Mouse (Mus musculus) midbrain, embryonic 10.5 days (tissue): ENCODE measurements around the gene Rps17. TPM values are rescaled to one million over a fixed set of nuclear protein-coding genes. Genes with fewer than 3 reads are reported as not detected.

ENCODE experiments used
- DNase-seq: peaks from one replicate; pipeline ENCODE4 v3.0.0-alpha.2; 2017; ENCODE audit warnings: low spot score
- H3K27ac ChIP-seq: fragments of 300-500 bp; sonication (generic); replicated peaks from 2 replicates; pipeline ENCODE4 v1.5.1; 2016; ENCODE audit warnings: mild to moderate bottlenecking
- H3K27me3 ChIP-seq: fragments of 300-500 bp; sonication (generic); 2 replicates; pipeline ENCODE4 v1.6.1; 2016; ENCODE audit warnings: low read depth, mild to moderate bottlenecking; ENCODE audit not compliant: poor library complexity, severe bottlenecking
- H3K36me3 ChIP-seq: fragments of 300-500 bp; sonication (generic); 2 replicates; pipeline ENCODE4 v1.6.1; 2016; ENCODE audit warnings: mild to moderate bottlenecking, moderate library complexity
- H3K4me1 ChIP-seq: fragments of 300-500 bp; sonication (generic); 2 replicates; pipeline ENCODE4 v1.6.1; 2016
- H3K4me3 ChIP-seq: fragments of 300-500 bp; sonication (generic); 2 replicates; pipeline ENCODE4 v1.5.1; 2016; ENCODE audit warnings: mild to moderate bottlenecking, moderate library complexity
- H3K9me3 ChIP-seq: fragments of 300-500 bp; sonication (generic); replicated peaks from 2 replicates; pipeline ENCODE4 v1.6.1; 2016; ENCODE audit warnings: mild to moderate bottlenecking
- WGBS: fragments of 180-500 bp; shearing (Covaris S2); methylation state at CpG from one replicate; pipeline ENCODE4 v1.1.7; 2016; 5-methylcytosine and 5-hydroxymethylcytosine counted together
- polyA plus RNA-seq: library from polyadenylated mRNA; unstranded; fragments of >200 nt; fragmentation: Nextera tagmentation; extraction: Ambion mirVana; gene quantifications from 2 replicates; pipeline ENCODE4 v1.2.1, GENCODE M21; 2016

The Rps17 gene
- polyA plus RNA-seq, 1 experiment from 2014 or later, result 1,155 TPM

DNA sequence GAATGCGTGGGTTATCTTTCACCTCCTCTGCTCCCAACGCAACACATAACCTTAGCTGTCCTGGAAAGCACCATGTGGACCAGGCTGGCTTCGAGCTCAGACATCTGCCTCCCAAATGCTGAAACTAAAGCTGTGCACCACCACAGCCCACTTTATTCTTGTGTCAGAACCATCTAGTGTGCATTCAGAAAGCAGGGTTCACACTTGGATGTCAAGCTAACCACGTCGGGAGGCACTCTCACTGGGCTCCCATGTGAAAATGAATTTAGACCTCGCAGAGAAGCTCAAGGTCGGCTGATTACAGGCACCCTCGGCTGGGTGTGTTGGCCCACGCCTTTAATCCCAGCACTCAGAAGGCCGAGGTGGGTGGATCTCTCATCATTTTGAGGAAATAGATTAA is 1.2 kb downstream of the Rps17 start:
- Histone ChIP-seq H3K9me3 (no peaks in the 10 kb centered on the region), H3K4me1 (peaks cover 21% of the 10 kb centered on the region), H3K4me3 (peak overlapping the region; percentile 99), H3K27ac (peak overlapping the region; percentile 97), H3K27me3 (no peaks in the 10 kb centered on the region), H3K36me3 (peaks cover 54% of the 10 kb centered on the region)
- 23% methylated on average over 10 of the region's 10 CpGs for WGBS
- no peak for DNase-seq

DNA sequence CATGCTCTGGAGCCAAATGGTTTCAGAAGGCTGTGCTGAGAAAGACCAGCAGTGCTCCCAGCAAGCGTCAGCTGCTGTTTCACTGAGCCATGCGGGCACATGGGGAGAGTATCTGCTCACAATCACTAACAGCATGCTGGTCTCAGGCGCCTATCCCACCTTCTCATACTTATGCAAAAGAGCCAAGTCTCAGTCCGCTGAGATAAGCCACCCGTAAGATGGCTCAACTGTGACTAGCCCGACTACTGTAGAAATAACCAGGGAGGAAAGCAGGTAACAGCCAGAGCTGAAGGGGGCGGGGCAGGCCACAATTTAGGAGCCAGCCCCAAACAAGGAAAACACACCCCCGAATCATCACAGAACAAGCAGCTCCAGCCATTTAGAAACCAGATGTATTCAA is 1.7 kb downstream of the Rps17 start:
- Histone ChIP-seq H3K27ac (peak overlapping the region; percentile 30), H3K4me1 (peaks cover 21% of the 10 kb centered on the region), H3K27me3 (no peaks in the 10 kb centered on the region), H3K4me3 (peak overlapping the region; percentile 99), H3K9me3 (no peaks in the 10 kb centered on the region), H3K36me3 (peaks cover 59% of the 10 kb centered on the region)
- WGBS, result 53% methylated on average over 8 of the region's 8 CpGs
- no peak for DNase-seq

DNA sequence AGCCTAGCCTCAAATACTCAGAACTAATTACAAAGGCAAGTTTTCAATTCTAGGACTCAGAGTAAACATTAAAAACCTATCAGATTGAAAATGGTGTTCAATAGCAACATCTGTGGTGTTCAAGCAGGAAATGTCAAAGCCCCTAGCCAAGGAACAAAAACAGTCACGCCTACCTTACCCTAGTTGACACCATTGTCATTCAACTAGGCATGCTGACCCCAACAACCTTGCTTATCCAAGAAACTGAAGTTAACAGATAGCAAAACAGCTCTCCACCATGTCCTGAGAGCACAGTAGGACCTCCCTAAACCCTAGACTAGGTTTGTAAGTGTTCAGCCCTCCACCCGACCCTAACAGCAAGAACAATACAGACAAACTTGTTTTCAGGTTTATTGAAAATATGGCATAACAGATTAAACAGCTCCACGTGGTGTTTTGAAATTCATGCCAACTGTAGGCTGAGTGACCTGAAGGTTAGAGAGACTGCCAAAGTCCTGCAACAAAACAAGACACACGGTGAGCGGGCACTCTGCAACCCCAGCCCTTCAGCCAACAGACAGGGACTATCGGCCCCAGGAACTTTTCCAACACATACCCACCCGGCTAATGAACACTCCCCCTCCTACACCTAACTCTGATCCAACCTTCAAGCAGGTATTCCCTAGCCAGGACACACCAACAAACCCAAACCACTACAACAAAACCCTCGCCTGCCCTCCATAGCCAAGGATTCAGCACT is 2.5 kb downstream of the Rps17 start:
- Histone ChIP-seq H3K4me3 (peak overlapping the region; percentile 99), H3K27me3 (no peaks in the 10 kb centered on the region), H3K4me1 (peaks cover 21% of the 10 kb centered on the region), H3K36me3 (peaks cover 67% of the 10 kb centered on the region), H3K9me3 (no peaks in the 10 kb centered on the region), H3K27ac (peak overlapping the region; percentile 30; the same call in 1 of the 2 replicates)
- 75% methylated on average over 8 of the region's 8 CpGs for WGBS
- DNase-seq, result no peak

DNA sequence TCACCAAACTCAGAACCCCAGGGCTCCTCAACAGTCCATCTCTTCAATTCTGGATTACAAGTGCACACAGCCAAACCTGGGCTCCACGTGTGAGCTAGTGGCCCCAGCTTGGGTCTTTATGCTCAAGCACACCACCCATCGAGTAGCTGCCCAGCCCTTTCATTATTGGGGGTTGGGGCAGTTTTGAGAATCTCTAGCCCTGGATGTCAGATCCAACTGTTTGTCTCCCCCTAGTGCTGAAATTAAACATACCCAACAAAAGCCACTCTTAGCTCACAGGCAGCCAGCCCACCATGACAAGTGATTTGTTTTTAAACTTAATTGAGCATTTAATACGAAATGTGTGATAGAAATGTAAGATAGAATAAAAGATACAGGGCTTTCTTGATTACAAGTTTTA is 3.5 kb downstream of the Rps17 start:
- 55% methylated on average over 3 of the region's 3 CpGs for WGBS
- no peak for DNase-seq
- H3K36me3 ChIP-seq, result peaks cover 75% of the 10 kb centered on the region
- H3K9me3 ChIP-seq, result no peaks in the 10 kb centered on the region
- peaks cover 24% of the 10 kb centered on the region for H3K4me1 ChIP-seq
- H3K27me3 ChIP-seq, result no peaks in the 10 kb centered on the region
- H3K27ac ChIP-seq, result no peak overlapping the region
- no peak overlapping the region for H3K4me3 ChIP-seq

DNA sequence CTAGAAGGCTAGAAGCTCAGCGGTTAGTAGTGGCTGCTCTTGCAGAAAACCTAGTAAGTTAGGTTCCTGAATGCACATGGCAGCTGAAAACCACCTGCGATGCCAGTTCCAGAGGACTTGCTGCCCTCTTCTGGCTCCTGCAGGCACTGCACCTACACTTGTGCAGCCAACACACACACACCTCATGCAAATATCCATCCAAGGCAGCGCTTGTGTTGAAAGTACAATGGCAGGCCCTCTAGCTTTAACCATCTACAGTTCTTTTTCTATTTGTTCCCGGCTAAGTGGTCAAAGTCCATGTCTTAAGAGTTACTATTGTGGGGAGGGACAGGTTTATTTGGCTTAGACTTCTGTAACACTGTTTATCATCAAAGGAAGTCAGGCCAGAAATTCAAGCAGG is 5.3 kb downstream of the Rps17 start:
- Histone ChIP-seq H3K27ac (no peak overlapping the region), H3K4me1 (peaks cover 38% of the 10 kb centered on the region), H3K36me3 (peaks cover 87% of the 10 kb centered on the region), H3K9me3 (no peaks in the 10 kb centered on the region), H3K27me3 (no peaks in the 10 kb centered on the region), H3K4me3 (no peak overlapping the region)
- WGBS, result 87% methylated on average over 4 of the region's 4 CpGs
- peak; percentile 70 for DNase-seq

DNA sequence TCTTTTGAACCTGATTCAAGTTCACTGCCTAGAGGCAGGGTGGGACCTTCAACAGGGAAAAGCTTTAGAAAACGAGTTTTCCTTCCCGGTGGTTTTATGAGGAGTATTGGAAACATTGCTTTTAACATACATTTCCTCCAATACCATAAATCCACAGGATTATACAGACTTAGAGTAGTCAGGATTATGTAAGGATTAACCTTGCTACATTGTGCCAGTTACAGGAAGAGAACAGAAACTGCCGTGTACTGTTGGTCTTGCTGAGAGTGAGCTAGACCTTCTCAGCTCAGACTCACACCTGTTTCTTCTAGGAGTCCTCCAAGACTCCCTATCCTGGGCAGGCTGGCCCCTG is 6.6 kb downstream of the Rps17 start:
- Histone ChIP-seq H3K27me3 (no peaks in the 10 kb centered on the region), H3K36me3 (peaks cover 81% of the 10 kb centered on the region), H3K9me3 (no peaks in the 10 kb centered on the region), H3K27ac (no peak overlapping the region), H3K4me3 (no peak overlapping the region), H3K4me1 (peaks cover 32% of the 10 kb centered on the region)
- WGBS, result 91% methylated on average over 3 of the region's 3 CpGs
- no peak for DNase-seq

DNA sequence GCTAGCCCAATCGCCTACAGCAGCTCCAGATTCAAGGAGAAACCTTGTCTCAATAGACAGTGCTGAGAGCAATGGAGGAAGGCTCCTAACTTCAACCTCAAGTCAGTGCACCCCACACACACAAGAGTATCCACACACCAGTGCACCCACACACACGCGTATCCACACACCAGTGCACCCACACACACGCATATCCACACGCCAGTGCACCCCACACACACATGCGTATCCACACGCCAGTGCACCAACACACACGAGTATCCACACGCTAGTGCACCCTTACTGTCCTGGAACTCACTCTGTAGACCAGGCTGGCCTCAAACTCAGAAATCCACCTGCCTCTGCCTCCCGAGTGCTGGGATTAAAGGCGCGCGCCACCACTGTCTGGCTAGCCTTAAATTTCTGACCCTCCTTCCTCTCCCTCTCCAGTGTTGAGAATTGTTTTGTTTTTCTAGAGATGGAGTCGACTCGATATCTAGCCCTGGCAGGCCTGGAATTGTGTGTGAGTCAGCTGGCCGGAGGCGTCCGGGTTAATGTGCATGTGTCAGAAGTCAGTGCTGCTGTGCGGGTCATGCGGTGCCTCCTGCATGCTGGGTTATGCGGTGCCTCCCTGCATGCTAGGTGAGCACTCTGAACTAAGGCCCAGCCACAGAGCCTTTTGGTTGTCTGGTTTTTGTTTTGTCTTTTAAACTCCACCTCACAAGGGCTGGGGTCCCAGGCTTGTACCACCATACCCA is 7.1 kb downstream of the Rps17 start:
- H3K4me1 ChIP-seq, result peaks cover 26% of the 10 kb centered on the region

DNA sequence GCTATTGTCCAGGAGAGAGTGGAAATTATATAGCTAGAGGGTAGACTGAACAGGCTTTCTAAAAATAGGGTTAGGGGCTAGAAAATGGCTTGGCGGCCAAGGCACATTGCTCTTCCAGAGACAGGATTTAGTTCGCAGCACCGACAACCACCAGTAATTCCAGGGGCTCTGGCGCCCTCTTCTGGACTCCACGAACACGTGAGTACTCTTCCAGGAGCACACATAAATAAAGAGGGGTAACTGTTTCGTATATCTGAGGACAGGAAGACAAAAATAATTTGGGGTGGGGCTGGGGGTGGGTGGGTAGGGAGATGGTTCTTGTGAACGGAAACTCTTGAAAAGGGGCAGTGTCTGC is 8.6 kb downstream of the Rps17 start:
- peaks cover 76% of the 10 kb centered on the region for H3K36me3 ChIP-seq
- H3K27me3 ChIP-seq, result no peaks in the 10 kb centered on the region
- peaks cover 25% of the 10 kb centered on the region for H3K4me1 ChIP-seq
- peak overlapping the region; percentile 81 for H3K27ac ChIP-seq
- 0 out of 2 replicates have a peak overlapping the region, but pooled peaks have one; percentile 20 for H3K4me3 ChIP-seq
- WGBS, result 38% methylated on average over 8 of the region's 8 CpGs
- peak; percentile 71 for DNase-seq
- no peaks in the 10 kb centered on the region for H3K9me3 ChIP-seq

More for the DNA sequence above, 7.1 kb downstream of the Rps17 start:
- DNase-seq, result no peak
- Histone ChIP-seq H3K9me3 (no peaks in the 10 kb centered on the region), H3K27ac (no peak overlapping the region), H3K27me3 (no peaks in the 10 kb centered on the region), H3K36me3 (peaks cover 81% of the 10 kb centered on the region), H3K4me3 (no peak overlapping the region)
- WGBS, result 94% methylated on average over 21 of the region's 21 CpGs

DNA sequence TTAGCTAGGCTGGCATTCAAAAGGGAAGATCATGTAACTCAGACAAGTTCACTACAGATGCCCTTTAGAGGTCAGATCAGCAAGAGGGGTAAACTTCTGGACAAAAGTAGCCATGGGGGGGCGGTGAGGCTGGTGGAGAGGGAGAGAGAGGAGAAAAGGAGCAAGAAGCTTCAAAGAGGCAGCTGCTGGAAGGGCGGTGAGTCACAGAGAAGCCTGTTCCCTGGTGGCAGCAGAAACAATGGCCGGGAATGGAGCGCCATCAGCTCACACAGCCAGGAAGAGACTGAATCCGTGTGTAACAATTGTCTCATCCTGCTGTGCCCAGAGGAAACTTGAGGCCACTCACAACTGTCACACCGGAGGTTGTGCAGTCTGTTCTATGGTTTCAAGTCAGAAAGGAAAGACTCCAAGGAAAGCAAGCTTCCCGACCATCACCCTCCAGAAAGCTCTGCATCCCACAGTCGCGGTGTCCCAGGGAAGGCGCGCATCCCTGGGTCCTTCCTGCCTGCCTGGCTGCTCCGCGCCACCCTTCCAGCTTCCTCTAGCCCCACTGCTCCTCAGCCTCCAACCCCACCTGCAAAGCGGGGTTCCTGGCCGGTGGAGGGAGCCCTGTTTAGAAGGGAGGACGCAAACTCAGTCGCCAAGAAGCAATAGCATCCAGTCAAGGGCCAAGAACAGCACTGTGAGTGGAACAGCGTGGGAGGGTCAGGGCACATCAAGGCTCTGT is 9.2 kb downstream of the Rps17 start:
- WGBS, result 53% methylated on average over 18 of the region's 18 CpGs
- peak; percentile 73 for DNase-seq
- peaks cover 30% of the 10 kb centered on the region for H3K4me1 ChIP-seq
- no peaks in the 10 kb centered on the region for H3K9me3 ChIP-seq
- no peaks in the 10 kb centered on the region for H3K27me3 ChIP-seq
- peak overlapping the region; percentile 20; the same call in 1 of the 2 replicates for H3K4me3 ChIP-seq
- H3K36me3 ChIP-seq, result peaks cover 71% of the 10 kb centered on the region
- H3K27ac ChIP-seq, result peak overlapping the region; percentile 81

DNA sequence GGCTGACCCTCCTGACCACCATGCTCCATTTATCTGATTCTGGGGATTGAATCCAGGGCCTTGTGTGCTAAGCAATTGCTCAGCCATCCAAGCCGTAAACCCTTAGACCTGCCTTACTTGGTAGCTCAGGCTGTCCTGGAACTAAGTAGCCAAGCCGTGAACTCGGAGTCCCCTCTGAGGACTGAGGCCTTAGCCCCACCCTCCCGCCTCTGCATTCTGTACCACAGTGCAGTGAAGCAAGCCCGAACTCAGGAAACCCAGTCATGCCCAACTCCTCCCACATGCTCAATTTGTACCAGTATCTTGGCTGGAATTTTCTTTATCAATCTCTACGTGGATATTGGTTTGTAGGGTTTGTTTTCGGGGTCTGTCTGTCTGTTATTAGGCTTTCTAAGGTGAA is 13.2 kb downstream of the Rps17 start:
- Histone ChIP-seq H3K4me3 (no peak overlapping the region), H3K27ac (no peak overlapping the region), H3K9me3 (no peaks in the 10 kb centered on the region), H3K27me3 (no peaks in the 10 kb centered on the region), H3K36me3 (peaks cover 38% of the 10 kb centered on the region), H3K4me1 (peaks cover 35% of the 10 kb centered on the region)
- DNase-seq, result no peak
- 88% methylated on average over 7 of the region's 7 CpGs for WGBS

DNA sequence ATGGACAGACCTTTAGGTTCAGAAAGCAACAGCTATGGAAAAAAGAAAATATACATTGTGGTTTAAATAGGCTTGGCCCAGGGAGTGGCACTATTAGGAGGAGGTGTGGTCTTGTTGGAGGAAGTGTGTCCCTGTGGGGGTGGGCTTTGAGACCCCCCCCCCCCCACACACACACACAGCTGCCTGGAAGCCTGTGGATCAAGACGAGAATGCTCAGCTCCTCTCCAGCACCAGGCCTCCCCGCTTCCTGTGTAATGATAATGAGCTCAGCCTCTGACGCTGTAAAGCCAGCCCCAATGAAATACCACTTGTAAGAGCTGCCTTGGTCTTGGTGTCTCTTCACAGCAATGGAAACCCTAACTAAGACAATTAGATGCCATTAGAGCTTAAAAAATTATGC is 14.3 kb downstream of the Rps17 start:
- H3K36me3 ChIP-seq, result peaks cover 31% of the 10 kb centered on the region
- H3K4me3 ChIP-seq, result no peak overlapping the region
- no peaks in the 10 kb centered on the region for H3K9me3 ChIP-seq
- 24% methylated on average over 3 of the region's 3 CpGs for WGBS
- no peak overlapping the region for H3K27ac ChIP-seq
- DNase-seq, result no peak
- H3K27me3 ChIP-seq, result no peaks in the 10 kb centered on the region
- H3K4me1 ChIP-seq, result peaks cover 24% of the 10 kb centered on the region

DNA sequence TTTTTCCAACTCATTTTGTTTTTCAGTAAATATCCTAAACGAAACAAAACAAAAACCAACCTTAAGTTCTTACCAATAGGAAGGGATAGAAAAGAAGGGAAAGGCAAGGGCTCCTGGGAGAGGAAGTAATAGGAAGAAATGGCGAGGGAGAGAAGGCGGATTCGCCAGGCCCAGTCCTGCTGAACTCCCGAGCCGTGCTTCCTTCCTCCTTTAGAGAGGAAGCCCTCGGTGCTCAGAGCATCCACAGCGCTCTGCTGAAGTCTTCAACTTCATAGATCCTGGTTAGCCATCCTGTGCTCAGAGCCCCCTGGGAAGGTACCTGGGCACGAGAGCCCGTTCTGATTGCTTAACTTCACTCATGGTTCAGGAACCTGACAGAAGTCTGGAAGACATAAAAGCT is 17.4 kb downstream of the Rps17 start:
- Histone ChIP-seq H3K4me1 (peaks cover 15% of the 10 kb centered on the region), H3K36me3 (peaks cover 13% of the 10 kb centered on the region), H3K27me3 (no peaks in the 10 kb centered on the region), H3K9me3 (no peaks in the 10 kb centered on the region), H3K4me3 (no peak overlapping the region), H3K27ac (no peak overlapping the region)
- DNase-seq, result no peak
- whole genome bisulfite sequencing, result 89% methylated on average over 10 of the region's 10 CpGs

DNA sequence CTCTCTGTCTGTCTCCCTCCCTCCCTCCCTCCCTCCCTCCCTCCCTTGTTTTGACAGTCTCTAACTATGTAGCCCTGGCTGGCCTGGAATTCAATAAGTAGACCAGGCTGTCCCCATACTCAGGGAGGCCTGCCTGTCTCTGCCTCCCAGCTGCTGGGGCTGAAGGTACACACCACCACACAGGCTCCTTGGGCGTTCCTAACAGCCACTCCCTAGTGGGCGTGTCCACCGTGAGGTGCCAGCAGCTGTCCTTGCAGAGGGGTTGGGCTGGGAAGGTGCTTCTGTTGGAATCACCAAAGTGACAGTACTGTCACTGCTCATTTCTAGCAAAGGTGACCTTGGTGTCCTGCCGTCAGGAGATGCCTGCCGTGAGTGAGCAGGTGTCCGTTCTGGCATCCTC is 18.2 kb downstream of the Rps17 start:
- Histone ChIP-seq H3K27ac (no peak overlapping the region), H3K36me3 (peaks cover 7% of the 10 kb centered on the region; the same call in 1 of the 2 replicates), H3K4me1 (peaks cover 13% of the 10 kb centered on the region), H3K9me3 (no peaks in the 10 kb centered on the region), H3K4me3 (no peak overlapping the region), H3K27me3 (no peaks in the 10 kb centered on the region)
- WGBS, result 88% methylated on average over 6 of the region's 6 CpGs
- no peak for DNase-seq
